26 mouse cellular contexts compared by ENCODE assay signal in genomic region chr1:186979465-186979864, GRCm38 (mm10). TPM values are rescaled to one million over a fixed set of nuclear protein-coding genes. Genes with fewer than 3 reads are reported as not detected.
DNase-seq lines count a peak whose midpoint lies in the region; ATAC-seq lines count a peak whose summit lies in the region.
"Had no signal": no experiment of that assay in that cellular context is flagged by ENCODE, and none has a peak within 500 bp of the region (broad histone marks: within the 10 kb centered on the region; RNA-seq: fewer than 3 reads in every experiment).

No protein-coding gene starts in this region.

- no peaks in the 10 kb centered on the region for H3K4me1 ChIP-seq in heart, embryonic 11.5 days (ENCODE audit: control insufficient read depth, insufficient read depth, low read length)
- peaks cover 5% of the 10 kb centered on the region; the same call in 1 of the 2 replicates for H3K4me1 ChIP-seq in midbrain, embryonic 14.5 days (ENCODE audit: control insufficient read depth, insufficient read depth, low read length)
- H3K4me1 ChIP-seq in midbrain, embryonic 16.5 days (ENCODE audit: control insufficient read depth, insufficient read depth, low read length): peaks cover 4% of the 10 kb centered on the region; the same call in 1 of the 2 replicates
- H3K4me1 ChIP-seq in forebrain, embryonic 15.5 days: peaks cover 6% of the 10 kb centered on the region; the same call in 1 of the 2 replicates
- H3K4me1 ChIP-seq in liver, embryonic 11.5 days (replicated peaks; ENCODE audit: control insufficient read depth, insufficient read depth, low read length): no peaks in the 10 kb centered on the region
- H3K4me1 ChIP-seq: heart, embryonic 13.5 days; liver, embryonic 13.5 days had no signal

- H3K36me3 ChIP-seq in heart, embryonic 11.5 days (ENCODE audit: control insufficient read depth, insufficient read depth, low read length): no peaks in the 10 kb centered on the region
- no peaks in the 10 kb centered on the region for H3K36me3 ChIP-seq in midbrain, embryonic 14.5 days (ENCODE audit: control insufficient read depth, insufficient read depth, low read length)
- H3K36me3 ChIP-seq in midbrain, embryonic 16.5 days (ENCODE audit: control insufficient read depth, insufficient read depth, low read length): no peaks in the 10 kb centered on the region
- H3K36me3 ChIP-seq in forebrain, embryonic 15.5 days: no peaks in the 10 kb centered on the region
- H3K36me3 ChIP-seq in liver, embryonic 11.5 days (ENCODE audit: control insufficient read depth, insufficient read depth, low read length): no peaks in the 10 kb centered on the region
- H3K36me3 ChIP-seq: heart, embryonic 13.5 days; limb, embryonic 13.5 days; liver, embryonic 13.5 days had no signal

- no peak for ATAC-seq in heart, embryonic 11.5 days (replicated peaks; ENCODE audit: insufficient number of reproducible peaks, low FRiP score, low TSS enrichment)
- no peak for ATAC-seq in midbrain, embryonic 14.5 days (ENCODE audit: low FRiP score, low TSS enrichment)
- no peak for ATAC-seq in midbrain, embryonic 16.5 days
- peak; percentile 70 for ATAC-seq in forebrain, embryonic 15.5 days (replicated peaks)
- no peak for ATAC-seq in liver, embryonic 11.5 days (replicated peaks; ENCODE audit: low FRiP score)

- no peak overlapping the region for H3K4me3 ChIP-seq in heart, embryonic 11.5 days (ENCODE audit: low read depth, low read length)
- H3K4me3 ChIP-seq in midbrain, embryonic 14.5 days (replicated peaks; ENCODE audit: low read depth, low read length): no peak overlapping the region
- no peak overlapping the region for H3K4me3 ChIP-seq in midbrain, embryonic 16.5 days (ENCODE audit: low read depth, low read length)
- H3K4me3 ChIP-seq in forebrain, embryonic 15.5 days: no peak overlapping the region
- no peak overlapping the region for H3K4me3 ChIP-seq in liver, embryonic 11.5 days (ENCODE audit: low read depth, low read length)
- H3K4me3 ChIP-seq: heart, embryonic 13.5 days; limb, embryonic 13.5 days; liver, embryonic 13.5 days had no signal

- no peak overlapping the region for H3K9ac ChIP-seq in heart, embryonic 11.5 days (ENCODE audit: low read depth, low read length)
- H3K9ac ChIP-seq in midbrain, embryonic 14.5 days (replicated peaks; ENCODE audit: low read length): no peak overlapping the region
- no peak overlapping the region for H3K9ac ChIP-seq in midbrain, embryonic 16.5 days (ENCODE audit: low read depth, low read length)
- H3K9ac ChIP-seq in forebrain, embryonic 15.5 days (replicated peaks): no peak overlapping the region
- H3K9ac ChIP-seq in liver, embryonic 11.5 days (ENCODE audit: low read depth, low read length): no peak overlapping the region
- H3K9ac ChIP-seq: heart, embryonic 13.5 days; limb, embryonic 13.5 days; liver, embryonic 13.5 days had no signal

- 84% methylated on average over 8 of the region's 8 CpGs for WGBS in heart, embryonic 11.5 days (ENCODE audit: insufficient replicate concordance)
- WGBS in midbrain, embryonic 14.5 days: 75% methylated on average over 8 of the region's 8 CpGs
- WGBS in midbrain, embryonic 16.5 days: 66% methylated on average over 8 of the region's 8 CpGs
- WGBS in forebrain, embryonic 15.5 days: 47% methylated on average over 8 of the region's 8 CpGs
- 83% methylated on average over 8 of the region's 8 CpGs for WGBS in liver, embryonic 11.5 days

- H3K27me3 ChIP-seq in heart, embryonic 11.5 days (ENCODE audit: control insufficient read depth, insufficient read depth, low read length): no peaks in the 10 kb centered on the region
- no peaks in the 10 kb centered on the region; the same call in 1 of the 2 replicates for H3K27me3 ChIP-seq in midbrain, embryonic 14.5 days (ENCODE audit: control insufficient read depth, insufficient read depth, low read length)
- no peaks in the 10 kb centered on the region for H3K27me3 ChIP-seq in midbrain, embryonic 16.5 days (ENCODE audit: control insufficient read depth, insufficient read depth, low read depth, low read length)
- H3K27me3 ChIP-seq in forebrain, embryonic 15.5 days: no peaks in the 10 kb centered on the region
- H3K27me3 ChIP-seq in liver, embryonic 11.5 days (replicated peaks; ENCODE audit: control insufficient read depth, insufficient read depth, low read length): no peaks in the 10 kb centered on the region
- H3K27me3 ChIP-seq: heart, embryonic 13.5 days; limb, embryonic 13.5 days; liver, embryonic 13.5 days had no signal

- H3K4me2 ChIP-seq in heart, embryonic 11.5 days: no peak overlapping the region
- H3K4me2 ChIP-seq in midbrain, embryonic 14.5 days (ENCODE audit: low read length): no peak overlapping the region
- H3K4me2 ChIP-seq in midbrain, embryonic 16.5 days (ENCODE audit: low read length): no peak overlapping the region
- H3K4me2 ChIP-seq in forebrain, embryonic 15.5 days (replicated peaks): no peak overlapping the region
- H3K4me2 ChIP-seq in liver, embryonic 11.5 days: no peak overlapping the region
- H3K4me2 ChIP-seq: heart, embryonic 13.5 days; limb, embryonic 13.5 days; liver, embryonic 13.5 days had no signal

- H3K9me3 ChIP-seq in heart, embryonic 11.5 days (replicated peaks; ENCODE audit: control insufficient read depth, low read length): no peaks in the 10 kb centered on the region
- H3K9me3 ChIP-seq in midbrain, embryonic 14.5 days (ENCODE audit: control insufficient read depth, low read length): no peaks in the 10 kb centered on the region
- no peaks in the 10 kb centered on the region for H3K9me3 ChIP-seq in midbrain, embryonic 16.5 days (replicated peaks; ENCODE audit: control insufficient read depth, low read length, poor library complexity, severe bottlenecking)
- H3K9me3 ChIP-seq in forebrain, embryonic 15.5 days: no peaks in the 10 kb centered on the region
- no peaks in the 10 kb centered on the region for H3K9me3 ChIP-seq in liver, embryonic 11.5 days (ENCODE audit: control insufficient read depth, low read length)
- H3K9me3 ChIP-seq: heart, embryonic 13.5 days; limb, embryonic 13.5 days; liver, embryonic 13.5 days had no signal

- no peak overlapping the region for H3K27ac ChIP-seq in heart, embryonic 11.5 days (ENCODE audit: low read depth, low read length)
- no peak overlapping the region for H3K27ac ChIP-seq in midbrain, embryonic 14.5 days (replicated peaks; ENCODE audit: low read depth, low read length)
- no peak overlapping the region for H3K27ac ChIP-seq in midbrain, embryonic 16.5 days (ENCODE audit: low read length)
- peak overlapping the region; percentile 51; the same call in 1 of the 2 replicates for H3K27ac ChIP-seq in forebrain, embryonic 15.5 days (replicated peaks)
- no peak overlapping the region for H3K27ac ChIP-seq in liver, embryonic 11.5 days (ENCODE audit: low read depth, low read length)
- H3K27ac ChIP-seq: heart, embryonic 13.5 days; limb, embryonic 13.5 days; liver, embryonic 13.5 days had no signal

- DNase-seq in heart, adult 11 months: peak; percentile 45
- peak; percentile 7 for DNase-seq in midbrain, embryonic 14.5 days
- DNase-seq in frontal cortex, postnatal 10 days (ENCODE audit: low spot score in 2 of 2): no peak
- DNase-seq in liver, embryonic 11.5 days (ENCODE audit: low spot score): no peak
- DNase-seq: adrenal gland, adult 2 months; cerebellum, adult 18-20 months; cerebellum, postnatal 36 days; gastrocnemius, postnatal 10 days; heart, adult 18-20 months; heart, postnatal 14 days; kidney, adult 11 months; kidney, postnatal 4 days; liver, embryonic 13.5 days; lung, adult 2 months; lung, postnatal 14 days; right cerebral cortex, postnatal 25 days; thymus, postnatal 25 days had no signal

RNA-seq across cellular contexts. Expression of gene D1Pas1, which starts 12.2 kb away (rescaled TPM):
- 0.21 and 0.58 TPM in 2 replicates for polyA plus RNA-seq in heart, embryonic 11.5 days (2014; fragmentation: Nextera tagmentation; extraction: Ambion mirVana)
- 0.12 TPM in 1 of 2 replicates, not detected in the other for polyA plus RNA-seq in midbrain, embryonic 14.5 days (2014; fragmentation: Nextera tagmentation; extraction: Ambion mirVana)
- 0.10 and 0.13 TPM in 2 replicates for polyA plus RNA-seq in midbrain, embryonic 16.5 days (2015; fragmentation: Nextera tagmentation; extraction: Ambion mirVana)
- not detected in 2 replicates for polyA plus RNA-seq in forebrain, embryonic 15.5 days (2015; fragmentation: Nextera tagmentation; extraction: Ambion mirVana)
- 0.09 and 0.11 TPM in 2 replicates for polyA plus RNA-seq in liver, embryonic 11.5 days (2014; fragmentation: Nextera tagmentation; extraction: Ambion mirVana)
- polyA plus RNA-seq: adrenal gland, adult 2 months; C2C12; embryonic facial prominence, embryonic 14.5 days; kidney, embryonic 16.5 days; liver, embryonic 13.5 days; lung, adult 2 months; stomach, embryonic 14.5 days had no signal

Comparison
In these comparisons a context has a peak if more than half of its experiments do, and no peak if none do; other contexts are left out.
1. DNase-seq: peak in heart, adult 11 months (single experiment) and midbrain, embryonic 14.5 days (single experiment); none in frontal cortex, postnatal 10 days (0 of 2) and liver, embryonic 11.5 days (single experiment).